Mouse (Mus musculus) stomach, embryonic 14.5 days (tissue): ENCODE results near the gene Bmp6. TPM values are rescaled to one million over a fixed set of nuclear protein-coding genes. Genes with fewer than 3 reads are reported as not detected.

Experiments
- polyA plus RNA-seq: library from polyadenylated mRNA; unstranded; fragments of >200 nt; fragmentation: Nextera tagmentation; extraction: Ambion mirVana; gene quantifications from 2 replicates; pipeline ENCODE4 v1.2.1, GENCODE M21; 2014

Bmp6 gene
- polyA plus RNA-seq, 1 experiment from 2014 or later = 1.8 TPM

Other genes starting within 250 kb of the Bmp6 start
- 31.0 and 32.7 TPM in 2 replicates for gene Dsp, start 193.8 kb upstream of the Bmp6 start, polyA plus RNA-seq
- gene Snrnp48, start 140.2 kb upstream of the Bmp6 start, polyA plus RNA-seq = 47.9 and 51.0 TPM in 2 replicates
- gene Txndc5, start 183.7 kb downstream of the Bmp6 start, polyA plus RNA-seq = 237 and 263 TPM in 2 replicates